Mouse (Mus musculus) heart, adult 2 months (tissue): Measurements from ENCODE around the gene Dido1. TPM values are rescaled to one million over a fixed set of nuclear protein-coding genes. Genes with fewer than 3 reads are reported as not detected.

Source experiments
- DNase-seq, 2 experiments: peaks; one replicate each; pipeline ENCODE4 v3.0.0; 2021
- H3K27ac ChIP-seq: fragments of 200-600 bp; 2 replicates; pipeline ENCODE4 v1.8.1; 2022
- H3K27me3 ChIP-seq: fragments of 200-500 bp; 2 replicates; pipeline ENCODE4 v1.6.1; 2012; ENCODE audit warnings: mild to moderate bottlenecking, low read length, inconsistent platforms, mixed read lengths; ENCODE audit not compliant: control insufficient read depth, insufficient read depth
- H3K36me3 ChIP-seq: fragments of 200-500 bp; 2 replicates; pipeline ENCODE4 v1.6.1; 2012; ENCODE audit warnings: low read length, inconsistent platforms; ENCODE audit not compliant: control insufficient read depth, insufficient read depth
- H3K4me1 ChIP-seq: fragments of 200-500 bp; 2 replicates; pipeline ENCODE4 v1.6.1; 2011; ENCODE audit warnings: low read length; ENCODE audit not compliant: control insufficient read depth, insufficient read depth
- H3K4me3 ChIP-seq: fragments of 200-600 bp; 2 replicates; pipeline ENCODE4 v1.8.1; 2022
- H3K79me2 ChIP-seq: fragments of 200-500 bp; replicated peaks from 2 replicates; pipeline ENCODE4 v1.6.1; 2012; ENCODE audit warnings: mild to moderate bottlenecking, inconsistent platforms, low read length, moderate library complexity, mixed read lengths; ENCODE audit not compliant: control insufficient read depth, insufficient read depth
- H3K9ac ChIP-seq: fragments of 200-500 bp; 2 replicates; pipeline ENCODE4 v1.6.1; 2012; ENCODE audit warnings: low read depth, mild to moderate bottlenecking, control low read depth, inconsistent platforms, low read length, mixed read lengths
- CTCF ChIP-seq: fragments of 200-600 bp; IDR thresholded peaks from 2 replicates; pipeline ENCODE4 v1.8.1; 2022; ENCODE audit warnings: antibody characterized with exemption, mild to moderate bottlenecking, moderate library complexity
- EP300 ChIP-seq: fragments of 200-500 bp; IDR thresholded peaks from 2 replicates; pipeline ENCODE4 v1.6.1; 2011; ENCODE audit warnings: low read depth, low read length, control low read depth; ENCODE audit not compliant: insufficient read depth
- POLR2A ChIP-seq: fragments of 200-500 bp; IDR thresholded peaks from 2 replicates; pipeline ENCODE4 v1.6.1; 2011; ENCODE audit warnings: mild to moderate bottlenecking, low read depth, low read length, control low read depth; ENCODE audit not compliant: insufficient read depth
- WGBS: fragments of 180-500 bp; shearing (Covaris S2); methylation state at CpG from one replicate; pipeline ENCODE4 v1.1.7; 2018; 5-methylcytosine and 5-hydroxymethylcytosine counted together
- intact Hi-C: fragments of 180-260 bp; cut with DNase I; formaldehyde crosslinking; loops from one replicate; pipeline ENCODE4 v1.15.1; 2025
- polyA plus RNA-seq: library from polyadenylated mRNA; depleted of rRNA; stranded (reverse); fragments of >200 nt; gene quantifications from 2 replicates; pipeline ENCODE4 v1.2.3, GENCODE M21; 2012
- total RNA-seq, 2 experiments: library from RNA; stranded (reverse); gene quantifications; 2 replicates each; pipeline ENCODE4 v1.2.3; 2021

Dido1 gene
- total and polyA plus RNA-seq, 3 experiments: 8.6 to 30.8 (median 30.7) TPM

DNA sequence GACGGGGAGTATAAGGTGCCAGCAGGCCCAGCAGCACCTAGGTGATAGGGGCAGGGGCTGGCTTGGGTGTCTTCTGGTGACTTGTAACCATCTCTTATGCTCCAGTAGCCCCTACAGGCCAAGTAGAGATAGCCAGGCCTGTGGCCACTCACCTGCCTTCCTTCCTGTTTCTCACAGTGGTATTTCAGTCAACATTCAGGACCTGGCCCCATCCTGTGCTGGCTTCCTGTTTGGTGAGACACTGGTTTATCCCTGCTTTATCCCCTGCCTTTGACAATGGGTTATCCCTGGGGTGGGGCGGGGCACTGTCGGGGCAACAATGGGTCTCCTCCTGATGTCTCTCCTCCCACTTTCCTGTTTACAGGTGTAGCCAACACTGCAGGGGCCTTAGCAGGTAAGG lies 30.6 kb upstream of the Dido1 start:
- H3K9ac ChIP-seq: no peak overlapping the region
- WGBS: 25% methylated on average over 3 of the region's 3 CpGs
- intact Hi-C loops: no loop called here
- H3K36me3 ChIP-seq: no peaks in the 10 kb centered on the region
- no peak for DNase-seq
- no peak overlapping the region for H3K27ac ChIP-seq
- no peaks in the 10 kb centered on the region for H3K27me3 ChIP-seq
- H3K79me2 ChIP-seq: no peaks in the 10 kb centered on the region
- no peaks in the 10 kb centered on the region for H3K4me1 ChIP-seq
- TF ChIP-seq POLR2A (no peak), CTCF (peak; percentile 22), EP300 (no peak)
- H3K4me3 ChIP-seq: no peak overlapping the region

DNA sequence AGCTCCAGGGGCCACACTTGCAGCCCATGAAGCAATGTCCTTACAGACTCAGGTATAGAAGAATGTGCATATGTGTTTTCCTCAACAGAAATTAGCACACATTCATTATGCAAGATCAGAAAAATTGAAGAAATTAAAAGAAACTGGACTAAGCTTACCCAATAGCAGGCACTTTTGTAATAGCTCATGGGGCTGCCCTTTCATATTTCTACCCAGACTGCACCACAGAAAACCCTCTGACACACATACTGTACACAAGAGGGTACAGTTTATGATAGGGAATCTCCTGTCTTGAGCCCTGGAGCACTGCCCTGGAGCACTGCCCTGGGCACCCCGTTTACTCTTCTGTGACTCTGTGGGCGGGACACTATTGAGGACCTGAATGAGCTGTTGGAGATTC lies 28.2 kb upstream of the Dido1 start:
- no peaks in the 10 kb centered on the region for H3K4me1 ChIP-seq
- H3K4me3 ChIP-seq: no peak overlapping the region
- no peak for TF ChIP-seq EP300
- no peak for TF ChIP-seq CTCF
- TF ChIP-seq POLR2A: no peak
- intact Hi-C loops: no loop called here
- H3K79me2 ChIP-seq: no peaks in the 10 kb centered on the region
- H3K9ac ChIP-seq: no peak overlapping the region
- DNase-seq: no peak
- H3K27ac ChIP-seq: no peak overlapping the region
- no peaks in the 10 kb centered on the region for H3K36me3 ChIP-seq
- no peaks in the 10 kb centered on the region for H3K27me3 ChIP-seq
- WGBS: 81% methylated on average over 2 of the region's 2 CpGs

DNA sequence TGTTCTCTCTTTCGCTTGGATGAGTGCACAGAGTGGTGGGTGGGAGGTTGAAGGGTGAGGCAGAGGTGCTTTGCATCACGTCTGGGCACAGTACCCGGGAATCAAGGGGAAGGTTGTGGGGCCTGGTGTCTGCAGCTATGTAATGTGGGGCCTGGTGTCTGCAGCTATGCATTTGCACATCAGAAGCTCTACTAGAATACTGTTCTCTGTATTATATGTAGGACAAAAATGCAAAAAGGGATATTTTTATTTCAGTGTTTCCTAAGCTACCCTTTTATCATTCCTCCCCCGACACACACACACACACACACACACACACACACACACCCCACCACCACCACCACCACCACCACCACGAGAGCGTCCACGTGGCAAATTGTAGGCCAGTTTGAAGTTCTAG lies 25.4 kb upstream of the Dido1 start:
- no peak for DNase-seq
- Histone ChIP-seq H3K9ac (no peak overlapping the region), H3K27me3 (no peaks in the 10 kb centered on the region), H3K4me1 (no peaks in the 10 kb centered on the region), H3K79me2 (no peaks in the 10 kb centered on the region), H3K27ac (no peak overlapping the region), H3K36me3 (no peaks in the 10 kb centered on the region), H3K4me3 (no peak overlapping the region)
- TF ChIP-seq CTCF (no peak), POLR2A (no peak), EP300 (no peak)
- 71% methylated on average over 7 of the region's 7 CpGs for WGBS
- intact Hi-C loops: no loop called here

DNA sequence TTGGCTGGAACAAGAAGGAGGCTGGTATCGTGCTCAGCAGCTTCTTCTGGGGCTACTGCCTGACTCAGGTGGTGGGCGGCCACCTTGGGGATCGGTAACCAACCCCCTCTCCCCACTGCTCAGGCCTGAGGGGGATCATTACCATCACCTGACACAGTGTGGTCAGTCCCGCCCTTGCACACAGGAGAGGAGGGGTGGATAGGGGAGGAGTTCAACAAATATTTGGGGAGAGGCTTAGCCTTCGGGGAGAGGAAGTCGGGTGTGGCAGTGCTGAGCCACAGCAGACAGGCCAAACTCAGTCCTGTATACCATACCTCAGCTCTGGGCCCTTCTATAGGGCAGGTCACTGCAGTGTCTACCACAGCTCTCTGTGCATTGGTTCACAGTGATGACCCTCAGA lies 22.2 kb upstream of the Dido1 start:
- H3K79me2 ChIP-seq: no peaks in the 10 kb centered on the region
- no peak for TF ChIP-seq POLR2A
- no peak for TF ChIP-seq EP300
- no peak for TF ChIP-seq CTCF
- no peak for DNase-seq
- no peak overlapping the region for H3K4me3 ChIP-seq
- 71% methylated on average over 6 of the region's 6 CpGs for WGBS
- intact Hi-C loops: no loop called here
- no peak overlapping the region for H3K9ac ChIP-seq
- peaks cover under 1% of the 10 kb centered on the region; the same call in 1 of the 2 replicates for H3K4me1 ChIP-seq
- H3K36me3 ChIP-seq: no peaks in the 10 kb centered on the region
- H3K27me3 ChIP-seq: no peaks in the 10 kb centered on the region
- no peak overlapping the region for H3K27ac ChIP-seq

DNA sequence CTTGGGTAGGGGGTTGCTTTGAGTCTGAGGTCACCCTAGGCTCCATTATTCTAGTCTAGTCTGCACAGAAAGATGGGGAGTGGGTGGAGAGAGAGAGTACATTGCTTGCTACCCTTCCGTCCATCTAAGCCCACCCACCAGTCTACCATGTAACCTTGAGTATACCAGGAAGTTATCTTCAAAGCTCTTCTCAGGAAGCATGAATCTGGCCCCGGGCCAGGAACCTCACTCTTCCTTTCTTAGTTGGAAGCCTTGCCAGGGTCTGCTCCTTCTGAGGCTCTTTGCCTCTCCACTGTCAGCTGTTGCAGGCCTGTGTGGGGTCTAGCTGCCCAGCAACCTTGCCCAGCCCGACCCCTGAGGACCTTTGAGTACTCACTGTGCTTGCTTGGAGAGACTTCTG lies 21.2 kb upstream of the Dido1 start:
- intact Hi-C loops: no loop called here
- no peak for DNase-seq
- 48% methylated on average over 3 of the region's 3 CpGs for WGBS
- no peaks in the 10 kb centered on the region for H3K36me3 ChIP-seq
- H3K27me3 ChIP-seq: no peaks in the 10 kb centered on the region
- TF ChIP-seq POLR2A (no peak), EP300 (no peak), CTCF (no peak)
- H3K27ac ChIP-seq: no peak overlapping the region
- no peak overlapping the region for H3K9ac ChIP-seq
- H3K79me2 ChIP-seq: no peaks in the 10 kb centered on the region
- no peak overlapping the region for H3K4me3 ChIP-seq
- H3K4me1 ChIP-seq: peaks cover 6% of the 10 kb centered on the region

DNA sequence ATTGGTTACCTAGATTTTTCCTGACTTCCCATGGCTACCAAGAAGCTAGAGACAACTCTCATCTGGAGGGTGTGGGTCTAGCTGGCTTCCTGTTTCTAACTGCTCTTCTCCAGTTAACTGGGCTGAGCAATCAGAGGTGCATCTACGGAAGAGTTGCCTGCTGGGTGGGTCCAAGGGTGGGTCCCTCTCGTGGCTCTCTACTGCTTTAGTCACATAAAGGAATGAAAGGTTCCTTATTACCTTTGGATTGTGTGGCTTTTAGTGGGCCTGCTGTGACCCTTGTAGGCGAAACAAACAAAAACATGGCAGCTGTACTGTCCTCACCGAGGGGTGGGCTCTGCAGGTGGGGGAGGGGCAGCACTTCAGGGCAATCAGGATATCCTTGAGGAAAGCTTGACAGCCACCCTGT lies 17.8 kb upstream of the Dido1 start:
- Histone ChIP-seq H3K36me3 (no peaks in the 10 kb centered on the region), H3K4me3 (no peak overlapping the region), H3K27ac (no peak overlapping the region), H3K27me3 (no peaks in the 10 kb centered on the region), H3K4me1 (peaks cover 13% of the 10 kb centered on the region), H3K79me2 (no peaks in the 10 kb centered on the region), H3K9ac (no peak overlapping the region)
- intact Hi-C loops: loop anchor here (5.0 kb wide), 1 partner anchor 50 kb away; no protein-coding TSS in a partner anchor
- 62% methylated on average over 4 of the region's 4 CpGs for WGBS
- no peak for DNase-seq
- TF ChIP-seq CTCF: no peak
- TF ChIP-seq POLR2A: no peak
- TF ChIP-seq EP300: no peak
